Mouse (Mus musculus) induced T-regulatory cell, adult 2 months (primary cell): Measurements from ENCODE around the gene Gm14698.
"Not testable (repeated sequence)": the region's sequence is repeated elsewhere in the genome, so short reads cannot be mapped to it uniquely, and the experiment has no call there.

Source experiments
- DNase-seq: peaks from one replicate; pipeline ENCODE4 v3.0.0-alpha.2; 2012; ENCODE audit warnings: low read depth

Gene Gm14698

GRCm38 (mm10) chrX:68821059-68821458, at the start of gene Gm14698:
Gene Gm14698 (plus strand): TSS chrX:68821093.
- not testable (repeated sequence) for DNase-seq

- not testable (repeated sequence) for DNase-seq
These were observed 444 bp upstream of the Gm14698 start for GRCm38 (mm10) chrX:68820449-68820848.

- DNase-seq, result peak; percentile 6
These were observed 18.9 kb downstream of the Gm14698 start for GRCm38 (mm10) chrX:68839548-68840444.

DNA sequence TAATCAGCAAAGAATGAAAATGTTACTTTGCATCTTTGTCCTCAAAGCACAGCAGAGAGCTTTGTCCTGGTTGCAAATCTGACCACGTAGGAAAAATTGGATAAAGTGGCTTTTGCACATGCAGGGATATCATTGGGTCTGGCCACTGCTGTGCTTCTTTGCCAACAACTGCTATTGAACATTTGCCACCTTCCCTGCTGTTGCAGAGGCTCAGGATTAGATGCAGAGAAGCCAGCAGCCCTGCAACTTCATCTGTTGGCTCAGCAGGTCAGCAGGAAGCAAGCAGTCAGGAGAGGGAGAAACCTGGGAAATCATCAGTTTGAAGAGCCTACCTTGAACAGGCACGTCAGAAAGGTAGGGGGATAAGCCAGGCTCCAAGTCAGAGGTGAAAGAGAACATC, 44.3 kb downstream of the Gm14698 start:
- no peak for DNase-seq
